Mouse (Mus musculus) ovary, adult 10 weeks (tissue): ENCODE results near the gene Mef2b. TPM values are rescaled to one million over a fixed set of nuclear protein-coding genes. Genes with fewer than 3 reads are reported as not detected.

Experiments used
- polyA plus RNA-seq: library from polyadenylated mRNA; stranded (reverse); fragments of 350-450 nt; fragmentation: Illumina TruSeq; extraction: RNeasy Lipid Tissue Mini Kit (QIAGEN cat#74804); gene quantifications from one replicate; pipeline ENCODE4 v1.2.3, GENCODE M21; 2014

Mef2b gene
- not detected for polyA plus RNA-seq

GRCm38 (mm10) chr8:70139026-70139857, at the start of gene Mef2b, which contains the start of the genes Rfxank and Borcs8:
Mef2b (plus strand) TSS chr8:70139711.
Rfxank (minus strand) TSS chr8:70139154.
Borcs8 (plus strand) TSS chr8:70139499.

GRCm38 (mm10) chr8:70120667-70121066, 18.8 kb upstream of the Mef2b start, which contains the start of gene Ncan:
Ncan (minus strand) TSS chr8:70120873.

GRCm38 (mm10) chr8:70131166-70131883, 8.2 kb upstream of the Mef2b start, which contains the start of gene Nr2c2ap:
Nr2c2ap (plus strand) TSS chr8:70131333.

GRCm38 (mm10) chr8:70172043-70172681, 32.7 kb downstream of the Mef2b start, which contains the start of gene Tmem161a:
Tmem161a (plus strand) TSS chr8:70172356.

GRCm38 (mm10) chr8:70212112-70213055, 72.9 kb downstream of the Mef2b start, which contains the start of gene Slc25a42:
Slc25a42 (minus strand) TSS chr8:70212305.

Other genes with a start within 250 kb of the Mef2b start
- gene Tssk6, start 237.5 kb upstream of the Mef2b start, polyA plus RNA-seq = not detected
- gene Ndufa13, start 237.2 kb upstream of the Mef2b start, polyA plus RNA-seq = not detected
- not detected for gene Yjefn3, start 237.0 kb upstream of the Mef2b start, polyA plus RNA-seq
- 8.7 TPM for gene Gatad2a, start 143.3 kb upstream of the Mef2b start, polyA plus RNA-seq
- 8.2 TPM for gene Mau2, start 97.0 kb upstream of the Mef2b start, polyA plus RNA-seq
- 5.0 TPM for gene Sugp1, start 96.9 kb upstream of the Mef2b start, polyA plus RNA-seq
- gene Tm6sf2, start 66.8 kb upstream of the Mef2b start, polyA plus RNA-seq = not detected
- not detected for gene Hapln4, start 56.3 kb upstream of the Mef2b start, polyA plus RNA-seq
- gene Ncan, start 18.8 kb upstream of the Mef2b start, polyA plus RNA-seq = not detected
- gene Nr2c2ap, start 8.4 kb upstream of the Mef2b start, polyA plus RNA-seq = 1.3 TPM
- gene Rfxank, start 557 bp upstream of the Mef2b start, polyA plus RNA-seq = 0.68 TPM
- gene Borcs8, start 212 bp upstream of the Mef2b start, polyA plus RNA-seq = 12.3 TPM
- gene Tmem161a, start 32.6 kb downstream of the Mef2b start, polyA plus RNA-seq = 5.1 TPM
- gene Slc25a42, start 72.6 kb downstream of the Mef2b start, polyA plus RNA-seq = 1.5 TPM
- 2.8 TPM for gene Sugp2, start 94.5 kb downstream of the Mef2b start, polyA plus RNA-seq
- gene Armc6, start 94.8 kb downstream of the Mef2b start, polyA plus RNA-seq = 0.48 TPM
- gene Homer3, start 143.1 kb downstream of the Mef2b start, polyA plus RNA-seq = 0.20 TPM
- 4.8 TPM for gene Ddx49, start 162.8 kb downstream of the Mef2b start, polyA plus RNA-seq
- gene Cope, start 162.8 kb downstream of the Mef2b start, polyA plus RNA-seq = 0.86 TPM
- gene Cers1, start 176.1 kb downstream of the Mef2b start, polyA plus RNA-seq = not detected
- gene Gdf1, start 190.1 kb downstream of the Mef2b start, polyA plus RNA-seq = not detected
- gene Upf1, start 213.6 kb downstream of the Mef2b start, polyA plus RNA-seq = 3.3 TPM
- not detected for gene Comp, start 233.8 kb downstream of the Mef2b start, polyA plus RNA-seq